Mouse (Mus musculus) gastrocnemius, postnatal 4 days (tissue): Measurements from ENCODE around the gene Rwdd1. TPM values are rescaled to one million over a fixed set of nuclear protein-coding genes. Genes with fewer than 3 reads are reported as not detected.

Source experiments
- total RNA-seq, 2 experiments: library from RNA; stranded (reverse); gene quantifications; 2 replicates each; pipeline ENCODE4 v1.2.3; 2021

The Rwdd1 gene
- total RNA-seq, 2 experiments from 2014 or later = 92.3 to 95.6 TPM

Other genes starting within 250 kb of the Rwdd1 start
- not detected for gene Sult3a2, start 232.9 kb downstream of the Rwdd1 start, total RNA-seq
- gene Sult3a1, start 161.9 kb downstream of the Rwdd1 start, total RNA-seq = not detected
- gene Rsph4a, start 114.5 kb downstream of the Rwdd1 start, total RNA-seq = not detected
- gene Zup1, start 68.4 kb downstream of the Rwdd1 start, total RNA-seq = 10 to 100 TPM; 10.3 to 13.4 TPM
- not detected for gene Trappc3l, start 18.0 kb upstream of the Rwdd1 start, total RNA-seq
- gene Calhm4, start 24.7 kb upstream of the Rwdd1 start, total RNA-seq = not detected
- gene Calhm5, start 76.9 kb upstream of the Rwdd1 start, total RNA-seq = 1 to 10 TPM in 1 of 2 experiments, under 1 TPM in 1; 0.78 to 1.0 TPM
- under 1 TPM; 0.34 TPM for gene Calhm6, start 108.4 kb upstream of the Rwdd1 start, total RNA-seq
- 10 to 100 TPM; 25.0 to 27.0 TPM for gene Dse, start 188.1 kb upstream of the Rwdd1 start, total RNA-seq